Mouse (Mus musculus): ENCODE data around the gene Rcan1.

DNA sequence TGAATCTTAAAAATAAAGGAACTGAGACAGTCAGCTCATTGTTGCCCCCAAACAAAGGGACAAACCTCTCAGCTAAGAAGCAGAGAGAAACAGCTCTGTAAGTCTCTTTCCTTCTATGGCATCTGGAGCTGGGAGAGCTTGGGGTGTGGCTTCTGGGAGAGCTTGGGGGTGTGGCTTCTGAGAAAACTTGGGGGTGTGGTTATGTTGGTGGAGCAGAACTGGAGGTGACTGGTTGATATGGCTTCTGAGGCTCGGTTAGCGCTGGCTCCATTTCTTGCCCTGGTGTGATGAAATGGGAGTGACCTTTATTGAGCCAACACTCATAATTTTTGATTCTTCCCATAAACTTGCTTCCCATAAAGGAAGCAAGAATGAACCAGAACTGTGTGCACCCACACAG, 101.4 kb downstream of the Rcan1 start:
- TF ChIP-seq CTCF (conservative IDR thresholded peaks at IDR 0.05; ENCODE audit: insufficient read depth, insufficient read length, low read depth, low read length) (no peak), POLR2A (IDR thresholded peaks at IDR 0.05; ENCODE audit: low read depth, low read length) (no peak)
